Mouse (Mus musculus): Measurements from ENCODE around the gene Dync1li1. TPM values are rescaled to one million over a fixed set of nuclear protein-coding genes. Genes with fewer than 3 reads are reported as not detected.

The Dync1li1 gene
- total RNA-seq, 2 experiments from 2014 or later = 72.6 to 75.8 TPM

GRCm38 (mm10) chr9:114758272-114758671 is 69.7 kb downstream of the Dync1li1 start:
- intact Hi-C loops (cut with DNase I) = no loop called here

GRCm38 (mm10) chr9:114758801-114759200 is 70.2 kb downstream of the Dync1li1 start:
- intact Hi-C loops (cut with DNase I) = no loop called here

More at GRCm38 (mm10) chr9:114758272-114758671, 69.7 kb downstream of the Dync1li1 start:
- DNase-seq (ENCODE audit: low spot score) = no peak

GRCm38 (mm10) chr9:114759886-114760285 is 71.3 kb downstream of the Dync1li1 start:
- DNase-seq (ENCODE audit: low spot score) = no peak
- intact Hi-C loops (cut with DNase I) = no loop called here

More at GRCm38 (mm10) chr9:114758801-114759200, 70.2 kb downstream of the Dync1li1 start:
- DNase-seq (ENCODE audit: low spot score) = no peak

GRCm38 (mm10) chr9:114760353-114760752 is 71.8 kb downstream of the Dync1li1 start:
- intact Hi-C loops (cut with DNase I) = no loop called here
- DNase-seq (ENCODE audit: low spot score) = no peak

- intact Hi-C loops (cut with DNase I) = no loop called here
- no peak for DNase-seq (ENCODE audit: low spot score)
These were observed 73.3 kb downstream of the Dync1li1 start for GRCm38 (mm10) chr9:114761848-114762247.

GRCm38 (mm10) chr9:114763341-114763740 is 74.8 kb downstream of the Dync1li1 start:
- intact Hi-C loops (cut with DNase I) = no loop called here
- no peak for DNase-seq (ENCODE audit: low spot score)

- intact Hi-C loops (cut with DNase I) = no loop called here
- DNase-seq (ENCODE audit: low spot score) = no peak
These were observed 78.4 kb downstream of the Dync1li1 start for GRCm38 (mm10) chr9:114767030-114767429.

- intact Hi-C loops (cut with DNase I) = no loop called here
- no peak for DNase-seq (ENCODE audit: low spot score)
These were observed 78.9 kb downstream of the Dync1li1 start for GRCm38 (mm10) chr9:114767507-114767906.

- intact Hi-C loops (cut with DNase I) = no loop called here
- no peak for DNase-seq (ENCODE audit: low spot score)
These were observed 79.5 kb downstream of the Dync1li1 start for GRCm38 (mm10) chr9:114768066-114768465.

GRCm38 (mm10) chr9:114770224-114770623 is 81.6 kb downstream of the Dync1li1 start:
- intact Hi-C loops (cut with DNase I) = no loop called here
- no peak for DNase-seq (ENCODE audit: low spot score)

- no peak for DNase-seq (ENCODE audit: low spot score)
- intact Hi-C loops (cut with DNase I) = no loop called here
These were observed 83.0 kb downstream of the Dync1li1 start for GRCm38 (mm10) chr9:114771565-114771964.

Other genes starting within 250 kb of the Dync1li1 start
- gene Ccr4, start 183.9 kb upstream of the Dync1li1 start, total RNA-seq (2021) = not detected
- not detected for gene C130032M10Rik, start 173.1 kb upstream of the Dync1li1 start, total RNA-seq (2021)
- gene Trim71, start 124.4 kb upstream of the Dync1li1 start, total RNA-seq (2021) = not detected
- gene Cnot10, start 48.6 kb upstream of the Dync1li1 start, total RNA-seq (2021) = 10 to 100 TPM; 19.7 to 21.8 TPM
- gene Cmtm6, start 42.3 kb downstream of the Dync1li1 start, total RNA-seq (2021) = 10 to 100 TPM; 23.4 to 27.2 TPM
- 10 to 100 TPM; 14.0 to 14.1 TPM for gene Cmtm7, start 93.1 kb downstream of the Dync1li1 start, total RNA-seq (2021)
- gene Cmtm8, start 155.4 kb downstream of the Dync1li1 start, total RNA-seq (2021) = 10 to 100 TPM in 1 of 2 experiments, 1 to 10 TPM in 1; 9.9 to 10.1 TPM
- 10 to 100 TPM; 42.1 to 45.1 TPM for gene Gpd1l, start 245.2 kb downstream of the Dync1li1 start, total RNA-seq (2021)